Mouse (Mus musculus): ENCODE measurements around the gene Naga.

GRCm38 (mm10) chr15:82338593-82339112 lies at the start of gene Naga, which contains the start of the genes Pheta2 and Smdt1:
- TF ChIP-seq CTCF (IDR thresholded peaks at IDR 0.05; ENCODE audit: insufficient read depth, low read length): no peak
- TF ChIP-seq POLR2A (IDR thresholded peaks at IDR 0.05; ENCODE audit: borderline replicate concordance, extremely low read depth, low read depth, low read length): peak; percentile 10; the same call in 1 of the 2 replicates
